Mouse (Mus musculus): ENCODE measurements around the gene Klhl13.

DNA sequence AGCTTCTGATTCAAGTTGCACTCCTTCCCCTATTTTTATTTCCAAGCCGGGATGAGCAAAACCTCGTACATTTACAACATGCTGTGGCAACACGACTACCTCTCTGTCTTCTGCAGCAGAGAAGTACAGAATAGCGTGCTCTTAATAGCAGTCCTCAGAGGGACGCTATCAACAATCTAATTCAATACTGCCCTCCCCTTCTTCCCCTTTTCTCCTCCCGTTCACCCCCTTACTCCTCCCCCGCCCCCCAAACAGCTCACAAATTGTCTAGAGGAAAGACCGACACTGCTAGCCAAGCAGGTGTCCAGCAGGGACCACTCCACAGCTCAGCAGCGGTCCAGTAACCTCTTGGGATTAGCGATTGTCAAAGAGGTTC is 79.5 kb downstream of the Klhl13 start:
- no peak for TF ChIP-seq CTCF (IDR thresholded peaks at IDR 0.05; ENCODE audit: insufficient read depth, low read length)
- TF ChIP-seq POLR2A (IDR thresholded peaks at IDR 0.05; ENCODE audit: borderline replicate concordance, extremely low read depth, low read depth, low read length), result no peak
